Mouse (Mus musculus) midbrain, embryonic 12.5 days (tissue): Measurements from ENCODE around the gene Nprl2. TPM values are rescaled to one million over a fixed set of nuclear protein-coding genes. Genes with fewer than 3 reads are reported as not detected.
A peak's percentile ranks its signal among the peaks of the same experiment; 100 is the strongest.

Experiments
- ATAC-seq: fragments of 200-750 bp; cut with Nextera tagmentation; 2 replicates; pipeline ENCODE4 v1.8.0; 2017; ENCODE audit warnings: low read depth, moderate TSS enrichment, moderate library complexity; ENCODE audit not compliant: low FRiP score
- H3K27ac ChIP-seq: fragments of 300-500 bp; sonication (generic); replicated peaks from 2 replicates; pipeline ENCODE4 v1.5.1; 2016; ENCODE audit warnings: mild to moderate bottlenecking
- H3K27me3 ChIP-seq: fragments of 300-500 bp; sonication (generic); 2 replicates; pipeline ENCODE4 v1.6.1; 2016; ENCODE audit warnings: mild to moderate bottlenecking
- H3K36me3 ChIP-seq: fragments of 300-500 bp; sonication (generic); 2 replicates; pipeline ENCODE4 v1.6.1; 2016
- H3K4me1 ChIP-seq: fragments of 300-500 bp; sonication (generic); 2 replicates; pipeline ENCODE4 v1.6.1; 2016
- H3K4me2 ChIP-seq: fragments of 300-500 bp; sonication (generic); replicated peaks from 2 replicates; pipeline ENCODE4 v1.6.1; 2016; ENCODE audit warnings: mild to moderate bottlenecking, moderate library complexity
- H3K4me3 ChIP-seq: fragments of 300-500 bp; sonication (generic); 2 replicates; pipeline ENCODE4 v1.5.1; 2016; ENCODE audit warnings: mild to moderate bottlenecking
- H3K9ac ChIP-seq: fragments of 300-500 bp; sonication (generic); replicated peaks from 2 replicates; pipeline ENCODE4 v1.6.1; 2016; ENCODE audit warnings: mild to moderate bottlenecking, moderate library complexity
- H3K9me3 ChIP-seq: fragments of 300-500 bp; sonication (generic); 2 replicates; pipeline ENCODE4 v1.6.1; 2016; ENCODE audit warnings: mild to moderate bottlenecking
- WGBS: fragments of 180-500 bp; shearing (Covaris S2); methylation state at CpG from one replicate; pipeline ENCODE4 v1.1.7; 2016; 5-methylcytosine and 5-hydroxymethylcytosine counted together
- polyA plus RNA-seq: library from polyadenylated mRNA; unstranded; fragments of >200 nt; fragmentation: Nextera tagmentation; extraction: Ambion mirVana; gene quantifications from 2 replicates; pipeline ENCODE4 v1.2.1, GENCODE M21; 2016

The Nprl2 gene
- polyA plus RNA-seq, 1 experiment from 2014 or later = 48.4 TPM

- H3K4me3 ChIP-seq = no peak overlapping the region
- peaks cover 64% of the 10 kb centered on the region for H3K27me3 ChIP-seq
- no peak for ATAC-seq
- H3K4me1 ChIP-seq = peaks cover 50% of the 10 kb centered on the region
- H3K9ac ChIP-seq = no peak overlapping the region
- H3K9me3 ChIP-seq = no peaks in the 10 kb centered on the region
- 93% methylated on average over 10 of the region's 10 CpGs for WGBS
- peaks cover 16% of the 10 kb centered on the region for H3K36me3 ChIP-seq
- H3K27ac ChIP-seq = no peak overlapping the region
- no peak overlapping the region for H3K4me2 ChIP-seq
These were observed 6.8 kb downstream of the Nprl2 start for GRCm38 (mm10) chr9:107548820-107549219.

GRCm38 (mm10) chr9:107549297-107550074, 7.5 kb downstream of the Nprl2 start:
- H3K4me3 ChIP-seq = no peak overlapping the region
- peaks cover 51% of the 10 kb centered on the region for H3K4me1 ChIP-seq
- H3K27me3 ChIP-seq = peaks cover 64% of the 10 kb centered on the region

GRCm38 (mm10) chr9:107550491-107551116, 8.6 kb downstream of the Nprl2 start:
- Histone ChIP-seq H3K27ac (no peak overlapping the region), H3K4me3 (peak overlapping the region; percentile 36), H3K9ac (0 out of 2 replicates have a peak overlapping the region, but pooled peaks have one; percentile 54), H3K4me2 (peak overlapping the region; percentile 58), H3K27me3 (peaks cover 64% of the 10 kb centered on the region), H3K36me3 (no peaks in the 10 kb centered on the region), H3K4me1 (peaks cover 57% of the 10 kb centered on the region), H3K9me3 (no peaks in the 10 kb centered on the region)
- ATAC-seq = no peak
- 25% methylated on average over 23 of the region's 23 CpGs for WGBS

More at GRCm38 (mm10) chr9:107549297-107550074, 7.5 kb downstream of the Nprl2 start:
- no peak for ATAC-seq
- no peaks in the 10 kb centered on the region for H3K9me3 ChIP-seq
- WGBS = 87% methylated on average over 20 of the region's 20 CpGs
- no peak overlapping the region for H3K9ac ChIP-seq
- H3K4me2 ChIP-seq = no peak overlapping the region
- no peak overlapping the region for H3K27ac ChIP-seq
- H3K36me3 ChIP-seq = peaks cover 9% of the 10 kb centered on the region

- WGBS = under 1% methylated on average over 63 of the region's 63 CpGs
- Histone ChIP-seq H3K27ac (no peak within 1 kb of the TSS), H3K27me3 (peaks cover 64% of the 10 kb centered on the region), H3K4me3 (peak within 1 kb of the TSS; percentile 36), H3K4me1 (peaks cover 60% of the 10 kb centered on the region), H3K9me3 (no peaks in the 10 kb centered on the region), H3K4me2 (peak within 1 kb of the TSS; percentile 58), H3K9ac (peak within 1 kb of the TSS; percentile 54), H3K36me3 (no peaks in the 10 kb centered on the region)
- ATAC-seq = no peak
These were observed 9.3 kb downstream of the Nprl2 start, which contains the start of gene Rassf1 for GRCm38 (mm10) chr9:107551117-107551889. TSS of gene Rassf1 (plus strand) at chr9:107551555.

GRCm38 (mm10) chr9:107551890-107552355, 9.9 kb downstream of the Nprl2 start:
- no peaks in the 10 kb centered on the region for H3K9me3 ChIP-seq
- no peak overlapping the region for H3K27ac ChIP-seq
- peaks cover 60% of the 10 kb centered on the region for H3K4me1 ChIP-seq
- peaks cover 3% of the 10 kb centered on the region for H3K36me3 ChIP-seq
- no peak for ATAC-seq
- 6% methylated on average over 8 of the region's 8 CpGs for whole genome bisulfite sequencing
- peak overlapping the region; percentile 54 for H3K9ac ChIP-seq
- H3K27me3 ChIP-seq = peaks cover 64% of the 10 kb centered on the region
- peak overlapping the region; percentile 58 for H3K4me2 ChIP-seq
- H3K4me3 ChIP-seq = peak overlapping the region; percentile 36

GRCm38 (mm10) chr9:107552690-107553393, 10.8 kb downstream of the Nprl2 start:
- Histone ChIP-seq H3K4me1 (peaks cover 54% of the 10 kb centered on the region), H3K27me3 (peaks cover 58% of the 10 kb centered on the region), H3K9me3 (no peaks in the 10 kb centered on the region), H3K27ac (no peak overlapping the region), H3K36me3 (peaks cover 12% of the 10 kb centered on the region), H3K9ac (no peak overlapping the region), H3K4me3 (no peak overlapping the region), H3K4me2 (peak overlapping the region; percentile 94; the same call in 1 of the 2 replicates)
- 84% methylated on average over 5 of the region's 5 CpGs for WGBS
- ATAC-seq = no peak

- peaks cover 20% of the 10 kb centered on the region for H3K36me3 ChIP-seq
- H3K4me1 ChIP-seq = peaks cover 54% of the 10 kb centered on the region
- H3K27me3 ChIP-seq = peaks cover 50% of the 10 kb centered on the region
- no peaks in the 10 kb centered on the region for H3K9me3 ChIP-seq
- WGBS = 7% methylated on average over 37 of the region's 37 CpGs
- H3K9ac ChIP-seq = peak overlapping the region; percentile 68
- H3K4me3 ChIP-seq = peak overlapping the region; percentile 79
- H3K27ac ChIP-seq = peak overlapping the region; percentile 88
- H3K4me2 ChIP-seq = peak overlapping the region; percentile 94
- peak; percentile 81 for ATAC-seq
These were observed 11.7 kb downstream of the Nprl2 start for GRCm38 (mm10) chr9:107553541-107554318.

GRCm38 (mm10) chr9:107554319-107554825, 12.3 kb downstream of the Nprl2 start:
- Histone ChIP-seq H3K27me3 (peaks cover 43% of the 10 kb centered on the region), H3K4me1 (peaks cover 54% of the 10 kb centered on the region), H3K27ac (peak overlapping the region; percentile 88), H3K4me3 (peak overlapping the region; percentile 79), H3K36me3 (peaks cover 27% of the 10 kb centered on the region), H3K4me2 (peak overlapping the region; percentile 94), H3K9me3 (no peaks in the 10 kb centered on the region), H3K9ac (peak overlapping the region; percentile 75)
- WGBS = under 1% methylated on average over 53 of the region's 53 CpGs
- peak; percentile 94 for ATAC-seq

- peaks cover 54% of the 10 kb centered on the region for H3K4me1 ChIP-seq
These were observed 13.0 kb downstream of the Nprl2 start for GRCm38 (mm10) chr9:107555031-107555457.

GRCm38 (mm10) chr9:107555701-107556100, 13.7 kb downstream of the Nprl2 start:
- Histone ChIP-seq H3K4me3 (peak overlapping the region; percentile 79), H3K27ac (no peak overlapping the region), H3K9me3 (no peaks in the 10 kb centered on the region), H3K9ac (peak overlapping the region; percentile 75), H3K27me3 (peaks cover 30% of the 10 kb centered on the region), H3K36me3 (peaks cover 40% of the 10 kb centered on the region), H3K4me1 (peaks cover 51% of the 10 kb centered on the region), H3K4me2 (peak overlapping the region; percentile 94)
- no peak for ATAC-seq
- 42% methylated on average over 2 of the region's 2 CpGs for WGBS

More at GRCm38 (mm10) chr9:107555031-107555457, 13.0 kb downstream of the Nprl2 start:
- Histone ChIP-seq H3K9me3 (no peaks in the 10 kb centered on the region), H3K36me3 (peaks cover 34% of the 10 kb centered on the region), H3K4me2 (peak overlapping the region; percentile 94), H3K4me3 (peak overlapping the region; percentile 79), H3K9ac (peak overlapping the region; percentile 75), H3K27me3 (peaks cover 36% of the 10 kb centered on the region), H3K27ac (peak overlapping the region; percentile 88)
- ATAC-seq = no peak; the same call in 1 of the 2 replicates
- WGBS = under 1% methylated on average over 23 of the region's 23 CpGs
